Mouse (Mus musculus) embryonic facial prominence, embryonic 15.5 days (tissue): ENCODE measurements around the gene Cst12. TPM values are rescaled to one million over a fixed set of nuclear protein-coding genes. Genes with fewer than 3 reads are reported as not detected.

Source experiments
- ATAC-seq: fragments of 200-750 bp; cut with Nextera tagmentation; 2 replicates; pipeline ENCODE4 v1.8.0; 2017; ENCODE audit warnings: low read depth, moderate TSS enrichment; ENCODE audit not compliant: insufficient number of reproducible peaks, low FRiP score, low TSS enrichment
- H3K27ac ChIP-seq: fragments of 300-500 bp; sonication (generic); replicated peaks from 2 replicates; pipeline ENCODE4 v1.5.1; 2015; ENCODE audit warnings: mild to moderate bottlenecking, inconsistent platforms
- H3K27me3 ChIP-seq: fragments of 300-500 bp; sonication (generic); 2 replicates; pipeline ENCODE4 v1.6.1; 2015; ENCODE audit warnings: inconsistent platforms
- H3K36me3 ChIP-seq: fragments of 300-500 bp; sonication (generic); 2 replicates; pipeline ENCODE4 v1.6.1; 2015; ENCODE audit warnings: mild to moderate bottlenecking, inconsistent platforms
- H3K4me1 ChIP-seq: fragments of 300-500 bp; sonication (generic); 2 replicates; pipeline ENCODE4 v1.6.1; 2015; ENCODE audit warnings: inconsistent platforms
- H3K4me2 ChIP-seq: fragments of 300-500 bp; sonication (generic); replicated peaks from 2 replicates; pipeline ENCODE4 v1.6.1; 2015; ENCODE audit warnings: mild to moderate bottlenecking, inconsistent platforms
- H3K4me3 ChIP-seq: fragments of 300-500 bp; sonication (generic); replicated peaks from 2 replicates; pipeline ENCODE4 v1.5.1; 2015; ENCODE audit warnings: mild to moderate bottlenecking, inconsistent platforms
- H3K9ac ChIP-seq: fragments of 300-500 bp; sonication (generic); 2 replicates; pipeline ENCODE4 v1.6.1; 2015; ENCODE audit warnings: inconsistent platforms
- H3K9me3 ChIP-seq: fragments of 300-500 bp; sonication (generic); replicated peaks from 2 replicates; pipeline ENCODE4 v1.6.1; 2016; ENCODE audit warnings: inconsistent platforms
- WGBS: fragments of 180-500 bp; shearing (Covaris S2); methylation state at CpG from one replicate; pipeline ENCODE4 v1.1.7; 2015; 5-methylcytosine and 5-hydroxymethylcytosine counted together
- polyA plus RNA-seq: library from polyadenylated mRNA; unstranded; fragments of >200 nt; fragmentation: Nextera tagmentation; extraction: Ambion mirVana; gene quantifications from 2 replicates; pipeline ENCODE4 v1.2.1, GENCODE M21; 2015

The Cst12 gene
- polyA plus RNA-seq, 1 experiment from 2014 or later = not detected

DNA sequence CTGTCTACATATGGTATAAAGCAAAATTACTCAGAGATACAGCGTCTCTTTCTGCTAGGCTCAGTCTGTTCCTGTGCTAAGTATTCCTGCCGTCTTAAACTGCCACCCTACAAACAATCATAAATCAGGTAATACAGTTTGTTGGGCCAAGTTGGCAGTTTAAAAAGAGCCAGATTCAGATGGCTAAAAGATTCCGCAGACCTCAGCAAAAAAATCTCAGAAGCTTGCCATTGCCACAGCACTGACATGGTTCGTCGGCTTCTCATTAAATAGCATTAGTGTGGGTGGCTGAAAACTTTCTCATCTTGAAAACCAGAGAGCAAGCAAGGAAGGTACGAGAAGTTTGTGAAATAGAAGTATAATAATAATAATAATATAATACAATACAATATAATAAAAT, 17.5 kb downstream of the Cst12 start:
- ATAC-seq = no peak
- Histone ChIP-seq H3K27me3 (no peaks in the 10 kb centered on the region), H3K4me1 (no peaks in the 10 kb centered on the region), H3K4me2 (no peak overlapping the region), H3K9ac (no peak overlapping the region), H3K27ac (no peak overlapping the region), H3K36me3 (no peaks in the 10 kb centered on the region), H3K9me3 (no peaks in the 10 kb centered on the region), H3K4me3 (no peak overlapping the region)
- 73% methylated on average over 6 of the region's 6 CpGs for WGBS

DNA sequence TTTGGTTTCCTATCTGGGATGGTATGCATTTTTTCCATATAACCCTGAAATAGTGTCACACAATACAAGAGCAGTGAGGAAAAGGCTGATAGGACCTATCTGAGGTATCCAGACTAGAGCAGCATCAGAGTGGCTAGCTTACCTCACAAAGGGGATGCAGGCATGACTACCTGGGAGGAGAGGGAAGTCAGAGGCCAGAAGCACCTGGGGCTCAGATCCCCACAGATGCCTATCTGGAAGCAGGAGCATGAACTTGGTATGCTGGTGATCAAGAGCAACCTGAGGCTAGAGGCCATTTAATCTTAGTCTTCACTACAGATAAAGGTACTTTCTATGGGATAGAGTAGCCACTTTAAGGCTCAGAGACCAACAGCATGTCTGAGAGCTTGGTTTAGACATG, 30.7 kb downstream of the Cst12 start, which contains the start of gene Cst13:
Cst13 (plus strand) TSS at position 173 of the 400 bp plus-strand sequence.
- no peak within 1 kb of the TSS for H3K4me3 ChIP-seq
- no peak within 1 kb of the TSS for H3K27ac ChIP-seq
- H3K4me2 ChIP-seq = no peak within 1 kb of the TSS
- H3K9ac ChIP-seq = no peak within 1 kb of the TSS
- no peaks in the 10 kb centered on the region for H3K4me1 ChIP-seq
- no peak for ATAC-seq
- H3K9me3 ChIP-seq = no peaks in the 10 kb centered on the region
- H3K27me3 ChIP-seq = no peaks in the 10 kb centered on the region
- H3K36me3 ChIP-seq = no peaks in the 10 kb centered on the region

DNA sequence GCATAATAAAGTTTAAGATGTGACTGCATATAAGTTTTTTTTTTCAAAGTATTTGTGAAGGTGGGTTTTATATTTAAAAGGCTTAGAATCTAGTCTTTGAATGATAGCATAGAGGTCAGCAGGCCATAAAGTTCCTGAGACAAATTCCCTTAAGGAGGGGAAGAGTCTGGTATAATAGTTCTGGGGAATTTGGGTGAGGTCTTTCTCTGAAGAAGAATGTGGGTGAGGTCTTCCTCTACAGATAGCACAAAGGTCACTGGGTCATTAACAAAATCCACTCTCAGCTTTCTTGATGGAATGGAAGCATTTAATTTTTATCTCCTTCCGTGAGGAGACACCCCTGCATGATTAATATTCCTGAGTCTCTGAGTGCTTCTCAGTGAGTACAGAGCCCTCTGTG, 36.8 kb downstream of the Cst12 start:
- Histone ChIP-seq H3K4me3 (no peak overlapping the region), H3K4me1 (no peaks in the 10 kb centered on the region), H3K9ac (no peak overlapping the region), H3K4me2 (no peak overlapping the region), H3K9me3 (no peaks in the 10 kb centered on the region), H3K36me3 (no peaks in the 10 kb centered on the region), H3K27me3 (no peaks in the 10 kb centered on the region), H3K27ac (no peak overlapping the region)
- no peak for ATAC-seq
- 42% methylated on average over 1 of the region's 1 CpGs for WGBS

DNA sequence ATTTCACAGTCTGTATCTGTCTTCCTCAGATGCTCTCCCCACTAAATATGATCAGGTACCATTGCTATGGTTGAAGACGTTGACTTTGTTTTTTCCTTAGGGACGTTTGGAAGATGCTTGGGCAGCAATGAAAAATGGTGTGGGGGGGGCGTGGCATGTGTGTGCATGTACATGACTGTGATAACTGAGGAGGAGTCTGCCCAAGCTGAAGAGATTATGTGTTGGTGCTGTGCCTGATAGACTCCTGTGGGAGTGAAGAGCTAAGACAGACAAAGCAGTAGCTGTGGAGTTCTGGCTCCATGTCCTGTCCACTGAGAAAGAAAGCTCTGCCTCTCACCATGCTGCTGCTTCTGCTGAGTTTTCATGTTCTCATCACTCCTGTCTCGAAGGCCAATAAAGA, 45.8 kb downstream of the Cst12 start, which contains the start of gene Cst9:
Cst9 (plus strand) TSS at position 236 of the 400 bp plus-strand sequence.
- 65% methylated on average over 4 of the region's 4 CpGs for WGBS
- no peaks in the 10 kb centered on the region for H3K4me1 ChIP-seq
- H3K9me3 ChIP-seq = no peaks in the 10 kb centered on the region
- H3K36me3 ChIP-seq = no peaks in the 10 kb centered on the region
- no peak within 1 kb of the TSS for H3K9ac ChIP-seq
- no peak within 1 kb of the TSS for H3K27ac ChIP-seq
- no peak for ATAC-seq
- H3K4me3 ChIP-seq = no peak within 1 kb of the TSS
- H3K27me3 ChIP-seq = no peaks in the 10 kb centered on the region
- H3K4me2 ChIP-seq = no peak within 1 kb of the TSS

DNA sequence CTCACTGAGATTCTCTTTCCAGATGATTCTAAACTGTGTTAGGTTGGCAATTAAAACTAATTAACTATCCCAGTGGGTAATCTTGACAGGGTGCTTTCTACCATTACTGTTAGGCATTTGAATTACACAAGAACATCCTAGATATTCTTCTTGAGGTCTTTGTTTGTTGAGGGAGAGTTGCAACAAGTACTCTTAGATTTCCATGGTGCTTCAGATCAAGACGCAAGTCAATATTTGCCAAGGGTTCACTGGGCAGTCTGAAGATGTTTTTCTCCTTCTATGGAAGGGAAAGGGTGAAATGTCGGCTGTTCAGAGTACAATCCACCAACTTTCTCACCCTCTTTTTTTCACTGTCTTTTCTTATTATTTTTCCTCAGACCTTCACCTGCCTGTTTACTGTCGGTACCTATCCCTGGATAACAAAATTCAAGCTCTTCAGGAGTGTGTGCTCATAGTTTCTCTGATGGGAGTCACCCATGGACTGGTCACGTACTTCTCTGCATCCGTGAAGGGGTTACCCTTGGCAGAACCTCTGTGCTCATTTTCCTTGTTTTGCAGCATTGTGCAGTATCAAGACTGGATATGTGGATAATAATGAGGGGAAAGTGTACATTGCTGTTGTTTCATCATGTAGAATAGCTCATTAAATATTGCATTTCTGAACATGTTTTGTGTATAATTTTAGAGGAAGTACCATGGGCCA, 49.1 kb downstream of the Cst12 start:
- H3K4me1 ChIP-seq = no peaks in the 10 kb centered on the region
- no peaks in the 10 kb centered on the region for H3K27me3 ChIP-seq
- H3K27ac ChIP-seq = no peak overlapping the region
- no peak overlapping the region for H3K9ac ChIP-seq
- no peak for ATAC-seq
- no peaks in the 10 kb centered on the region for H3K9me3 ChIP-seq
- no peaks in the 10 kb centered on the region for H3K36me3 ChIP-seq
- H3K4me2 ChIP-seq = no peak overlapping the region
- WGBS = 84% methylated on average over 5 of the region's 5 CpGs
- H3K4me3 ChIP-seq = no peak overlapping the region

DNA sequence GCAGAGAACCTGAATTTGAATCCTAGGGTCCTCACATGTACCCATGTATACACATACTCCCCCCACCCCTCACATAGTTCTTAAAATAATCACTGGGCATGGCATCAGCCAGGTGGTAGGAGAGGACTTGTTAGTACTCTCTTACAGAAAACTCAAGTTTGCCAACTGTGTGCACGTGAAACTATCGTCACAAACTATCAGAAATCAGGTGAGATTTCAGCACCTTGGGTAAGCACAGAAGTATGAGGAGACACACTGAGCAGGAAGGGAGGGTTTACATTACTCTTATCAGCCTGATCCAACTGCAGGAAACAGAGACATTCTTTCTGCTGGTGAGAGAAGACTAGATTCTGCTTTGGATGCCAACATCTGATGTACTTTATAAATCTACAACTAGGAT, 50.1 kb downstream of the Cst12 start:
- Histone ChIP-seq H3K27me3 (no peaks in the 10 kb centered on the region), H3K4me3 (no peak overlapping the region), H3K9me3 (no peaks in the 10 kb centered on the region), H3K9ac (no peak overlapping the region), H3K27ac (no peak overlapping the region), H3K4me2 (no peak overlapping the region), H3K4me1 (no peaks in the 10 kb centered on the region), H3K36me3 (no peaks in the 10 kb centered on the region)
- no peak for ATAC-seq
- 95% methylated on average over 2 of the region's 2 CpGs for WGBS

Other genes with a start within 250 kb of the Cst12 start
- 76.9 and 80.4 TPM in 2 replicates for gene Nxt1, start 116.8 kb upstream of the Cst12 start, polyA plus RNA-seq
- gene Gzf1, start 108.3 kb upstream of the Cst12 start, polyA plus RNA-seq = 18.7 and 20.1 TPM in 2 replicates
- gene Napb, start 56.9 kb upstream of the Cst12 start, polyA plus RNA-seq = 4.6 and 5.6 TPM in 2 replicates
- not detected in 2 replicates for gene Cstl1, start 39.0 kb upstream of the Cst12 start, polyA plus RNA-seq
- gene Cst11, start 17.9 kb upstream of the Cst12 start, polyA plus RNA-seq = not detected in 2 replicates
- gene 8030411F24Rik, start 7.4 kb upstream of the Cst12 start, polyA plus RNA-seq = 0.88 and 1.3 TPM in 2 replicates
- gene Cst8, start 9.4 kb downstream of the Cst12 start, polyA plus RNA-seq = not detected in 2 replicates
- not detected in 2 replicates for gene Cst13, start 30.7 kb downstream of the Cst12 start, polyA plus RNA-seq
- gene Cst9, start 45.8 kb downstream of the Cst12 start, polyA plus RNA-seq = not detected in 2 replicates
- gene 9230104L09Rik, start 75.7 kb downstream of the Cst12 start, polyA plus RNA-seq = not detected in 2 replicates
- gene Cst3, start 86.3 kb downstream of the Cst12 start, polyA plus RNA-seq = 534 and 540 TPM in 2 replicates
- not detected in 2 replicates for gene Gm1330, start 213.9 kb downstream of the Cst12 start, polyA plus RNA-seq
- gene Gm10750, start 227.9 kb downstream of the Cst12 start, polyA plus RNA-seq = not detected in 2 replicates